Mouse (Mus musculus): Measurements from ENCODE around the gene Il23a. TPM values are rescaled to one million over a fixed set of nuclear protein-coding genes. Genes with fewer than 3 reads are reported as not detected.
"Not testable (repeated sequence)": the region's sequence is repeated elsewhere in the genome, so short reads cannot be mapped to it uniquely, and the experiment has no call there.

The Il23a gene
- polyA plus RNA-seq, 1 experiment from 2014 or later: not detected

DNA sequence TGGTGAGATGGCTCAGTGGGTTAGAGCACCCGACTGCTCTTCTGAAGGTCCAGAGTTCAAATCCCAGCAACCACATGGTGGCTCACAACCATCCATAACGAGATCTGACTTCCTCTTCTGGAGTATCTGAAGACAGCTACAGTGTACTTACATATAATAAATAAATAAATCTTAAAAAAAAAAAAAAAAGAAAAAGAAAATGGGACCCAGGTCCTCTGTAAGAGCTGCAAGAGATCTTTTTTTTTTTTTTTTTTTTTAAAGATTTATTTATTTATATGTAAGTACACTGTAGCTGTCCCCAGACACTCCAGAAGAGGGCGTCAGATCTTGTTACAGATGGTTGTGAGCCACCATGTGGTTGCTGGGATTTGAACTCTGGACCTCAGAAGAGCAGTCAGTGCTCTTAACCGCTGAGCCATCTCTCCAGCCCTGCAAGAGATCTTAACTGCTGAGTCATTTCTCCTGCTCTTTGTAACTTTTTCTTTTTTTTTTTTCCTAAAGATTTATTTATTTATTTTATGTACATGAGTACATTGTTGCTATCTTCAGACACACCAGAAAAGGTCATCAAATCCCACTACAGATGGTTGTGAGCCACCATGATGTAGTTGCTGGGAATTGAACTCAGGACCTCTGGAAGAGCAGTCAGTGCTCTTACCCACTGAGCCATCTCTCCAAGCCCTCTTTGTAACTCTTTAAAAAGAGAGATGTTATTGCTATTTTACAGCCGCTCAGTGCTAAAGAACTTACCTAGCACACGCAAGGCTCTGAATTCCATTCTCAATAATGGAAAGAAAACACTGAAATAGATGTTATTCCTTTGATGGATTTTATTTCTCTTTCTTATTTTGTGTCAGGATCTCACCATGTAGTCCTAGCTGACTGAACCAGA, 34.1 kb upstream of the Il23a start:
- H3K4me2 ChIP-seq; ATAC-seq (ENCODE audit: insufficient read depth); H3K9ac ChIP-seq; H3K27ac ChIP-seq (replicated peaks); H3K27me3 ChIP-seq; H3K9me3 ChIP-seq (replicated peaks); H3K4me3 ChIP-seq (replicated peaks); H3K36me3 ChIP-seq (replicated peaks): not testable (repeated sequence)
- H3K4me1 ChIP-seq (replicated peaks): peaks cover 39% of the 10 kb centered on the region
- 62% methylated on average over 6 of the region's 6 CpGs for WGBS (ENCODE audit: insufficient replicate concordance)

GRCm38 (mm10) chr10:128327610-128328009, 29.1 kb upstream of the Il23a start:
- 72% methylated on average over 10 of the region's 10 CpGs for WGBS (ENCODE audit: insufficient replicate concordance)
- Histone ChIP-seq H3K4me2 (no peak overlapping the region), H3K27ac (replicated peaks) (no peak overlapping the region), H3K4me1 (replicated peaks) (peaks cover 23% of the 10 kb centered on the region), H3K36me3 (replicated peaks) (peaks cover 25% of the 10 kb centered on the region), H3K9ac (no peak overlapping the region), H3K27me3 (no peaks in the 10 kb centered on the region), H3K4me3 (replicated peaks) (no peak overlapping the region), H3K9me3 (replicated peaks) (no peaks in the 10 kb centered on the region)
- no peak for ATAC-seq (ENCODE audit: insufficient read depth)

GRCm38 (mm10) chr10:128326825-128327224, 28.3 kb upstream of the Il23a start:
- 84% methylated on average over 8 of the region's 8 CpGs for WGBS (ENCODE audit: insufficient replicate concordance)
- peaks cover 25% of the 10 kb centered on the region for H3K36me3 ChIP-seq (replicated peaks)
- no peak overlapping the region for H3K4me3 ChIP-seq (replicated peaks)
- H3K9ac ChIP-seq: no peak overlapping the region
- no peaks in the 10 kb centered on the region for H3K9me3 ChIP-seq (replicated peaks)
- H3K4me1 ChIP-seq (replicated peaks): peaks cover 28% of the 10 kb centered on the region
- H3K27me3 ChIP-seq: no peaks in the 10 kb centered on the region
- H3K27ac ChIP-seq (replicated peaks): no peak overlapping the region
- no peak for ATAC-seq (ENCODE audit: insufficient read depth)
- no peak overlapping the region for H3K4me2 ChIP-seq

DNA sequence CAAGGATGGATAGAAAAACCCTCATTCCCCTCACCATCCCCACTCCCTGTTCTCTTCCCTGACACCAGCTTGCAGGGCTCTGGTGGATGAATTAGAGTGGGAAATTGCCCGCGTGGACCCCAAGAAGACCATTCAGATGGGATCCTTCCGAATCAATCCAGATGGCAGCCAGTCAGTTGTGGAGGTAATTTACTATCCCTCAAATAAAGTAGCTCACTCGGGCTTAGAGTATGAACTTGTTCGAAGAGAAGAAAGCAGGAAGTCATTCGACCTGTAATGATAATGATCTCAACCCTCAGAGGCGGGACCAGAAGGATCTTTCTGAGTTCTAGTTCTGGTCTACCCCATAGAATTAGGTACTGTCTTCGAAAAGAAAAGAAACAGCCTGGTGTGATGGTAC, 25.0 kb upstream of the Il23a start:
- Histone ChIP-seq H3K4me3 (replicated peaks) (peak overlapping the region; percentile 91), H3K36me3 (replicated peaks) (peaks cover 51% of the 10 kb centered on the region), H3K4me2 (peak overlapping the region; percentile 90), H3K27me3 (no peaks in the 10 kb centered on the region), H3K9me3 (replicated peaks) (no peaks in the 10 kb centered on the region), H3K27ac (replicated peaks) (peak overlapping the region; percentile 88), H3K9ac (peak overlapping the region; percentile 91), H3K4me1 (replicated peaks) (peaks cover 28% of the 10 kb centered on the region)
- 37% methylated on average over 8 of the region's 8 CpGs for WGBS (ENCODE audit: insufficient replicate concordance)
- ATAC-seq (ENCODE audit: insufficient read depth): no peak

GRCm38 (mm10) chr10:128322141-128323108, 23.9 kb upstream of the Il23a start, which contains the start of gene Cnpy2:
Gene Cnpy2 (plus strand): TSS chr10:128322459.
- WGBS (ENCODE audit: insufficient replicate concordance): under 1% methylated on average over 40 of the region's 40 CpGs

DNA sequence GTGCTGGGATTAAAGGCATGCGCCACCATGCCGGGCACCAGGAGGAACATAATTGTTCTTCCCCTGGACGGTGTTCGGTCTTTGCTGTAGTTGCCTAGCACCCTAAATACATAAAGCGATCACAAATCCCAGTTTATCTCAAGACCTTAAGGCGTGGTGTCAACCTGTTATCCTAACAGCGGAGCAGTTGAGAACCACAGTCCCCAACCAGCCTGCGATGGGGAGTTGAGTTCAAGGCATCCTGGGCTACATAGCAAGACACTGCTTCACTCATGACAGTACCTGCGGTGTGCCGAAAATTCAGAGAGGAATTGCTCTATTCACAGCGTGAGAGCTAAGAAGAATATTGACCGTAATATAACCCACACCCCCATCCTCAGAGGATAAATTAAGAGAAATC, 23.1 kb upstream of the Il23a start:
- peaks cover 57% of the 10 kb centered on the region for H3K36me3 ChIP-seq (replicated peaks)
- peak overlapping the region; percentile 90 for H3K4me2 ChIP-seq
- WGBS (ENCODE audit: insufficient replicate concordance): 36% methylated on average over 12 of the region's 12 CpGs
- peak overlapping the region; percentile 91 for H3K4me3 ChIP-seq (replicated peaks)
- H3K4me1 ChIP-seq (replicated peaks): peaks cover 28% of the 10 kb centered on the region
- H3K9ac ChIP-seq: peak overlapping the region; percentile 11; the same call in 1 of the 2 replicates
- ATAC-seq (ENCODE audit: insufficient read depth): no peak
- H3K27ac ChIP-seq (replicated peaks): peak overlapping the region; percentile 59; the same call in 1 of the 2 replicates
- no peaks in the 10 kb centered on the region for H3K27me3 ChIP-seq
- H3K9me3 ChIP-seq (replicated peaks): no peaks in the 10 kb centered on the region

More at GRCm38 (mm10) chr10:128322141-128323108, 23.9 kb upstream of the Il23a start, which contains the start of gene Cnpy2:
- H3K27ac ChIP-seq (replicated peaks): peak within 1 kb of the TSS; percentile 88
- H3K4me2 ChIP-seq: peak within 1 kb of the TSS; percentile 90
- no peaks in the 10 kb centered on the region for H3K27me3 ChIP-seq
- H3K9me3 ChIP-seq (replicated peaks): no peaks in the 10 kb centered on the region
- H3K36me3 ChIP-seq (replicated peaks): peaks cover 58% of the 10 kb centered on the region
- peaks cover 28% of the 10 kb centered on the region for H3K4me1 ChIP-seq (replicated peaks)
- H3K4me3 ChIP-seq (replicated peaks): peak within 1 kb of the TSS; percentile 91
- H3K9ac ChIP-seq: peak within 1 kb of the TSS; percentile 91
- peak; percentile 78 for ATAC-seq (ENCODE audit: insufficient read depth)

DNA sequence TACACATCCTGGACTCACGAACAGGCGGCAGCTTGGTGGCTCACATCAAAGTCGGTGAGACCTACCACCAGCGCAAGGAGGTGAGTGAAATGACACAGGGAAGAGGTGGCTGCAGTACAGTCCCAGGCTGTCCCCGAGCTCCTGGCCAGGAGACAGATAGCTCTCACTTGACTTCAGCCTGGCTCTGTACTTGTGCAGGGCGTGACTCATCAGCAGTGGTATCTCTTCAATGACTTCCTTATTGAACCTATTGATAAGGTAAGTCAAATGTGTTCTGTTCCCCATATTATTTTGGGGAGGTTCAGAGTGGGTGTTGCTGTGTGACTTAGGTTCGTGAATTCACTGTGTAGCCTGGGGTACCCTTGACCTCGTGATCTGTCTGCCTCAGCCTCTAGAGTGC, 17.0 kb upstream of the Il23a start:
- Histone ChIP-seq H3K4me3 (replicated peaks) (no peak overlapping the region), H3K36me3 (replicated peaks) (peaks cover 96% of the 10 kb centered on the region), H3K27ac (replicated peaks) (no peak overlapping the region), H3K27me3 (no peaks in the 10 kb centered on the region), H3K4me2 (no peak overlapping the region), H3K4me1 (replicated peaks) (peaks cover 9% of the 10 kb centered on the region), H3K9me3 (replicated peaks) (no peaks in the 10 kb centered on the region), H3K9ac (no peak overlapping the region)
- peak; percentile 59; the same call in 1 of the 2 replicates for ATAC-seq (ENCODE audit: insufficient read depth)
- WGBS (ENCODE audit: insufficient replicate concordance): 65% methylated on average over 8 of the region's 8 CpGs

DNA sequence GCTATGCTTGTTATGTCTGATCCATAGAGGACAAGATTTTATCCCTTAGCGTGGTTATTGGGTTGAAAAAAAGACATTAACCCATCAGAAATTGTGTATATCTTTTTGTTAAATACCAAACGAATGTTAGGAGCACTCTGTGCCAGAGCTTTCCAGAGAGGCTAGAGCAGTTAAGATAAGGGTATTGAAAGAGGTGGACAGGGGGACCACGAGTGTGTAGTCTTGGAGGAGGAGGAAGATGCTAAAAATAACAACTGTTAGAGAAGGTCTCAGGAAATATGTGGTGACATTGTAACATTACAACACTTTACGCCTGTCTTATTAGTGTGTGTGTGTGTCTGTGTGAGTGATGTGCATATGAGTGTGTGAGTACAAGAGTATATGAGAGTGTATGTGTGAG, 12.3 kb upstream of the Il23a start:
- Histone ChIP-seq H3K9ac (no peak overlapping the region), H3K27ac (replicated peaks) (no peak overlapping the region), H3K36me3 (replicated peaks) (peaks cover 80% of the 10 kb centered on the region), H3K4me3 (replicated peaks) (no peak overlapping the region), H3K27me3 (no peaks in the 10 kb centered on the region), H3K9me3 (replicated peaks) (no peaks in the 10 kb centered on the region), H3K4me2 (no peak overlapping the region), H3K4me1 (replicated peaks) (peaks cover 9% of the 10 kb centered on the region)
- ATAC-seq (ENCODE audit: insufficient read depth): no peak
- WGBS (ENCODE audit: insufficient replicate concordance): 46% methylated on average over 4 of the region's 4 CpGs

DNA sequence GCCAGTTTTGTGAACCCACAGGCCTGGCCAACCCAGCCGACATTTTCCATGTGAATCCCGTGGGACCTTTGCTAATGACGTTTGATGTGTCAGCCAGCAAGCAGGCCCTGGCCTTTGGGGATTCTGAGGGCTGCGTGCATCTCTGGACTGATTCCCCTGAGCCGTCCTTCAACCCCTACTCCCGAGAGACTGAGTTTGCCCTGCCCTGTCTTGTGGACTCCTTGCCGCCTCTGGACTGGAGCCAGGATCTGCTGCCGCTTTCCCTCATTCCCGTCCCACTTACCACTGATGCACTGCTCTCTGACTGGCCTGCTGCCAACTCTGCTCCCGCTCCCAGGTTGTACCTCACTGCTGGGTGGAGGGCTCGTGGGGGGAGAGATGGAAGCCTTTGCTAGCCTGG, 11.6 kb upstream of the Il23a start:
- Histone ChIP-seq H3K27ac (replicated peaks) (no peak overlapping the region), H3K4me3 (replicated peaks) (no peak overlapping the region), H3K9ac (no peak overlapping the region), H3K4me1 (replicated peaks) (peaks cover 3% of the 10 kb centered on the region), H3K36me3 (replicated peaks) (peaks cover 77% of the 10 kb centered on the region), H3K9me3 (replicated peaks) (no peaks in the 10 kb centered on the region), H3K4me2 (no peak overlapping the region), H3K27me3 (no peaks in the 10 kb centered on the region)
- 77% methylated on average over 11 of the region's 11 CpGs for WGBS (ENCODE audit: insufficient replicate concordance)
- ATAC-seq (ENCODE audit: insufficient read depth): no peak

DNA sequence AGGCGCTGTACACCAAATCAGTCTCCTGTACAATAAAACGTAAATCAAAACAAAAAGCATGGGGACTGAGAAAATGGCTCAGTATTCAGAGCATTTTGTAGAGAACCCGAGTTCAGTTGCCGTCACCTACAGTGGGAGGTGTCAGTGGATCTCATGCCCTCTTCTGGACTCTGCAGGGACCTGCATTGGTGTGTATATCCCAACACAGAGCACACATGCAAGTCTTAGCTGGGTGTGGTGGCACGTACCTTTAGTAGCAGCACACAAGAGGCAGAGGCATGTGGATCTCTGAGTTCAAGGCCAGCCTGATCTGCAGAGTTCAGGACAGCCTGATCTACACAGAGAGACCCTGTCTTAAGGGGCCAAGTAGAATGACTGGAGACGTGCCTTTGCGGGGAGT, 11.1 kb upstream of the Il23a start:
- ATAC-seq (ENCODE audit: insufficient read depth): no peak
- WGBS (ENCODE audit: insufficient replicate concordance): 89% methylated on average over 7 of the region's 7 CpGs
- Histone ChIP-seq H3K36me3 (replicated peaks) (peaks cover 73% of the 10 kb centered on the region), H3K9me3 (replicated peaks) (no peaks in the 10 kb centered on the region), H3K4me3 (replicated peaks) (no peak overlapping the region), H3K4me1 (replicated peaks) (peaks cover 4% of the 10 kb centered on the region), H3K4me2 (no peak overlapping the region), H3K9ac (no peak overlapping the region), H3K27ac (replicated peaks) (no peak overlapping the region), H3K27me3 (no peaks in the 10 kb centered on the region)

Data from liver, embryonic 15.5 days (tissue).